Mouse (Mus musculus) mouse trophoblast stem cell (cell line): ENCODE measurements around the gene Naa40.

ENCODE experiments used
- in situ Hi-C, 2 experiments: fragments of 300-500 bp; cut with MseI, MboI; formaldehyde crosslinking; loops; 2 replicates in 1 of 2; 3 replicates in 1 of 2; pipeline ENCODE4 v1.15.1; 2025

Naa40 gene

DNA sequence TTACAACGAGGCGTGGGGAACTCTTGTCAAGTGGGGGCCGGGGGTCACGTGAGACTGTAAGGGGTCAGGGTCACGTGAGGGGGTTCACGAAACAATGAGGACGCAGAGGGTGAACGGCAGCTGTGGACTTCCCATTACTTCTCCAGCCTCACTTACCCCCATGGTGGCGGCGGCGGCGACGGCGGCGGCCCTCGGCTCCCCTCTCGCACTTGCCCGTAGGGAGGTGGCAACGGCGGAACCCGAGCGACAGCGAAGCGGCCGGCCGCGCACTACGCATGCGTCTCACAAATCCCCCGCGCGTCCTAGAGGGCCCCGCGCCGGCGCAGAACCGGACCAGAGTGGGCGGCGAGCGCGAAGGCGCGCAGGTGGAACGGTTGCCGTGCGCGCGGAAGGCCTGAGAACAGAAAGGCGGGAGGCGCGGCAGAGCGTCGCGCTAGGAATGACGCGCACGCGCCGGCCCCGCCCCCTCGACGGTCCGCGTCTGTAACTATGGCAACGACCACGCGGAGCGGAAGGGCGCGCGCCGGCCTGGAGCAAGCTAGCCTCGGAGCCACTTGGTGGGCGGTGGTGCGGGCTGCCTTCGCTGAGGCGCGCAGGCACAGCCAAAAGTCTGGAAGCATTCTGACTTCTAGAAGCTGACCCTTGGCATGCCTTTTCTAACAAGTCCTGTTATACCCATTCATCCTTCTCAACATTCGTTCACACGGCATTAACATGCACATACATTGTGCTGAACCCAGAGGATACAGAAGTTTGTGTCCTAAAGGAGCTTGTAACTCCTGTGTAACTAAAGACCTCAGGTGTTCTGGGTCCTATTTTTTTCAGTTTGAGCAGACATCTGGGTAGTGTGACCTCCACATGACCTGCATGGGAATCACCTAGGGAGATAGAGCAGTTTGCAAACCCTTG is at the start of gene Naa40:
TSS of gene Naa40 (minus strand) at position 402 of the 909 bp plus-strand sequence.
- in situ Hi-C loops: no loop called here

DNA sequence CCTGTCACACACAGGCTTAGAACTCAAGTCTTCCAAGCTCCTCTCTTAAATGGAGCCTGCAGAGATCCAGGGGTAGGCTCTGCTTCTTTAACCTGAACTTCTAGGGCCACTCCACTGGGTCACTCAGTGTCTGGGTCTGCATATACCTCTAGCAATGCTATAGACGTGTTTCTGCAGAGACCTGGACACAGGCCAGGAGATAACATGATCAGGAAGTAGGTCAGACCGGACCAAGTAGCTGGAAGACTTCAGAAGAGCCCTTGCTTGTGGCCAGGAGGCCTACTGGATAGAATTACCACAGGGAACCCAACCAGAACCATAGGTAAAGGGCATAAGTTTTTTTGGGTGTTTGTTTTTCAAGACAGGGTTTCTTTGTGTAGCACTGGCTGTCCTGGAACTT is 48.8 kb upstream of the Naa40 start:
- in situ Hi-C loops: no loop called here

- in situ Hi-C loops: no loop called here
These were observed 47.3 kb upstream of the Naa40 start for GRCm38 (mm10) chr19:7288288-7288687.

- in situ Hi-C loops: no loop called here
These were observed 45.8 kb upstream of the Naa40 start for GRCm38 (mm10) chr19:7286563-7287315.

- in situ Hi-C loops: no loop called here
These were observed 39.8 kb upstream of the Naa40 start for GRCm38 (mm10) chr19:7280557-7281330.

- in situ Hi-C loops: loop anchor here in 1 of 2 experiments (10.0 kb wide), 1 partner anchor 136 kb away; the partner anchor contains the start of gene 2700081O15Rik
These were observed 38.1 kb upstream of the Naa40 start for GRCm38 (mm10) chr19:7279114-7279513.

DNA sequence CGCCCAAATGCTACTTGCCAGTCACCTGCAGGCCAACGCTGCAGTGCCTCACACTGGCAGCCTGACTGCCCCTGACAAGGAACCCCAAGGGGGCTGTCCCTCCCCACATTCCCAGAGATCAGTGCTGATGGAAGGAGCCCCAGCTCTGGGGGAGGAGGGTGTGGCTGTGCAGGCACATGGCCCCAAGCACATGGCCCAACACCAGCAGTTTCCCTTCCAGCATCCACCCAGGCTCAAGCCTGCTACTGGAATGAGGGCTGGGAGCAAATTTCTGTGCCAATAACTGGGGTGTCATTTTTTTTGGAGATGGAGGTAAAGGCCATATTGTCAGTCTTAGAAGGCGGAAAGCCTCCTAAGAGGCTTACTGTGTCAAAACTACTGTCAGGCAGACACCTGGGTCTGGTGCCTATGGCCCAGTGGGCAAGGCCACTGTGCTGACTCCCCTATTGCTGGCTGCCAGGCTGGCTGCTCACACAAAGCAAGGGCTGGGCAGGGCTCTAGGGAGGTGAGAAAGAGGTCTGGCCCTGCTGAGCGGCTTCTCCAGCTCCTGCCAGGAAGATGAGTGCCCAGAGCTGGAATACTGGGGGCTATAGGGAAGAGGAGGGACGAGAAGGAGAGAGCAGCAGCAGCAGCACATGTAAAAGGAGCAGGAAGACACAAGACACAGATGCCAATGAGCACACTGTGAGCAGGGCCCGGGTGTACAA is 37.4 kb upstream of the Naa40 start:
- in situ Hi-C loops: loop anchor here in 1 of 2 experiments (10.0 kb wide), 1 partner anchor 136 kb away; the partner anchor contains the start of gene 2700081O15Rik

DNA sequence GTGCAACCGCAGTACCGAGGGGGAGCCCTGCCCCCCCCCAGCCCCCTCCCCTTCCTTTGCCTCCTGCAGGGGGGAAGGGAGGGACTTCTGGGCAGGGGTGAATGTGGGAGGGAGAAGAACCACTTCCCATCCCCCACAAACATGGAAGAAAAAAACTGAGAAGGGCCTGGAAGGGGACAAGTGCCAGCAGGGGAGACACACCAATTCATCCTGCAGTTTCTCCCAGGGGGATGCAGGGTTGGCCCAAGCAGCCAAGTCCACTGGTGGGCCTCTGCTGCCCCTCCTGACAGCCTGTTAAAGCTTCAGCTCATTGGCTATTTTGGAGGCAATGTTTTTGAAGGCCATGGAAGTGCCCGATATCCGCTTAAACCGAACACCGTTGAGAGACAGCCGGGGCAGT is 35.8 kb upstream of the Naa40 start:
- in situ Hi-C loops: loop anchor here in 1 of 2 experiments (10.0 kb wide), 1 partner anchor 138 kb away; the partner anchor contains the start of gene 2700081O15Rik

DNA sequence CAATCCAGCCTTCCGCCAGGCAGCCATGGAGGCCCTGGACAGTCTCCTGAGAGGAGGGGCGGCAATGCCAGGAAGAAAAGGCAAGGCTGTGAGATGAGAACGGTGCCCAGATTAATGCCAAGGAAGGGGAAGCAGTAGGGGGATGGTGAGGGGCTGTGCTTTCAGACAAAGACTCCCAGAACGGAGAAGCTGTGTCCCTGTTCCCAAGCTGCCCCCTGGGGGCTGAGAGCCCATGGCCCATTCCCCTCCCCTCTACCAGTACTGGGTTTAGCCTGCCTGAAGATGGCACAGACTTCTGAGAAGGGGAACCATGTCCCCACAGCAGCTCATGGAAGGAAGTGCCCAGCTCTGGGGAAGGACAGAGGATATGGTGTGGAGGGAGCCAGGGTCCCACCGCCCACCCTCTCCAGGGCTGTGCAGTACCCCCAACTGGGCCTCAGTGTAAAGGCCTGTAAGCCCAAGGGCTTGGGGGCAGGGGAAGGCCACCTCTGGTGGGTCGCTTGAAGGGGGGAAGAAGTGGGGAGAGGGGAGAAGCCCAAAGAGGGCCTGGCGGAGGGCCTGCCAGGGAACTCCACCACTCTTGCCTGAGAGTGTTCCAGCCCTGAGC is 35.2 kb upstream of the Naa40 start:
- in situ Hi-C loops: loop anchor here in 1 of 2 experiments (10.0 kb wide), 1 partner anchor 139 kb away; the partner anchor contains the start of gene 2700081O15Rik

GRCm38 (mm10) chr19:7275131-7275789 is 34.3 kb upstream of the Naa40 start:
- in situ Hi-C loops: loop anchor here in 1 of 2 experiments (10.0 kb wide), 1 partner anchor 140 kb away; the partner anchor contains the start of gene 2700081O15Rik

- in situ Hi-C loops: loop anchor here in 1 of 2 experiments (10.0 kb wide), 1 partner anchor 140 kb away; the partner anchor contains the start of gene 2700081O15Rik
These were observed 33.5 kb upstream of the Naa40 start for GRCm38 (mm10) chr19:7274326-7274990.

DNA sequence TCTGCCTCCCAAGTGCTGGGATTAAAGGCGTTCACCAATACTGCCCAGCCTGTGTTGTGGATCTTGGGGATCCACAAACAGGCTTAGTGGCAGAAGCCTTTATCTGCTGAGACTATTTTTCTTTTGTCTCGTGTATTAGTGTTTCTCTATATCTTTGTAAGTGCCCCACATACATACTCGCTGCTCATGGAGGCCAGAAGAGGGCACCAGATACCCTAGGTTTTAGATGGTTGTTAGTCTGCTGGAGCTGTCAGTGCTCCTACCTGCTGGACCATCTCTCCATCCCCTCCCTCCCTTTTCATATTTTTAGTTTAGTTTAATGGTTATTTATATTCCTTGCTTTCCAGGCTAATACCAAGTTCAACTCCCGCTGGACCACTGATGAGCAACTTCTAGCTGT is 32.5 kb upstream of the Naa40 start:
- in situ Hi-C loops: loop anchor here in 1 of 2 experiments (10.0 kb wide), 1 partner anchor 141 kb away; the partner anchor contains the start of gene 2700081O15Rik

GRCm38 (mm10) chr19:7269290-7270044 is 28.5 kb upstream of the Naa40 start:
- in situ Hi-C loops: loop anchor here (5.0 to 10.0 kb wide), 2 partner anchors 78 to 145 kb away; partner anchors contain the start of gene 2700081O15Rik (in 1 of the 2)

- in situ Hi-C loops: loop anchor here in 1 of 2 experiments (5.0 kb wide), 1 partner anchor 79 kb away; no protein-coding TSS in a partner anchor
These were observed 27.7 kb upstream of the Naa40 start for GRCm38 (mm10) chr19:7268722-7269090.

DNA sequence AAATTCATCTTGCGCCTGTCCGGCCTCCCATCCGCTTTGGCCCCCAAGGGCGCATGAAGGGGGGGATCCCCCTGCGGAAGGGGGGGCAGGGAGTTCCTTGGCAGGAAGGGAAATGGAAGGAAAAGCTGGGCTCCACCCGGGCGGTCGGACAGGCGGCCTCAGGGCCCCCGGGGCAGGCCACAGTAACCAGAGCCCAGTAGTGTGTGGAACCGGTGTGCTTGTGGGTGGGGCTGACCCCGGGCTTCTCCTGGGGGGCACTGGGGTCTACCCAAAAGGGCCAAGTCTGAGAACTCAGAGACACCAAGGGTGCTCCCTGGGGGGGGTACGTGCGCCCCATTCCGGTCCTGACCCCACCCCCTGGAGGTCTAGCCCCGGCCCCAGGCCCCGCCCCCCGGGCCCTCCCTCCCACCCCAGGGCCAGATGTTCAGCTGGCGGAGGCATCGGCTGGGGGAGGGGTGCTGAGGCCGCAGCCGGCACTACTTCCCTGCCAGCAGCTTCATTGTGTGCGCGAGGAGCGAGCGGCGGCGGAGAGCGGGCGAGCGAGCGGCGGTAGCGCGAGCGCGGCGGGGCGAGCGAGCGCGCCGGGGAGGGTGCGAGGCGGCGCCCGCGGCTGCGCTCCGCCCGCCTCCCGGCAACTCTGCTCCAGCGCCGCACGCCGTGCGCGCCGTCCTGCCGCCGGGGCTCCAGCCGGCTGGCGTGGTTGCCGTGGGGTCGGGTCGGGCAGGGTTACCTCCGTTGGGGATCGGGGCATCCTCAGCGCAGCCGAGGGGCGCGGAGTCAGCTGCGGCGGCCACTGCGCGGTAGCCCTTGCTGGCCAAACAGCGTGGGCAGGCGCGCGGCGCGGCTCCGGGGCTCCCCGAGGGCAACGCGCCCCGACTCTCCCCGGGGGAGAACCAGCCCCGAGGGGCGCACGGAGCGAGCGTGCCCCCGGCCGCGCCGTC is 27.1 kb upstream of the Naa40 start:
- in situ Hi-C loops: loop anchor here in 1 of 2 experiments (5.0 kb wide), 1 partner anchor 79 kb away; no protein-coding TSS in a partner anchor

- in situ Hi-C loops: loop anchor here in 1 of 2 experiments (5.0 kb wide), 1 partner anchor 80 kb away; no protein-coding TSS in a partner anchor
These were observed 26.2 kb upstream of the Naa40 start, which contains the start of gene Rcor2 for GRCm38 (mm10) chr19:7267091-7267741. Rcor2 (plus strand) TSS chr19:7267325.
